Mouse (Mus musculus) forebrain, embryonic 11.5 days (tissue): ENCODE data around the gene Hjurp. TPM values are rescaled to one million over a fixed set of nuclear protein-coding genes. Genes with fewer than 3 reads are reported as not detected.
A peak's percentile ranks its signal among the peaks of the same experiment; 100 is the strongest.

Experiments used
- ATAC-seq: fragments of 200-750 bp; cut with Nextera tagmentation; replicated peaks from 2 replicates; pipeline ENCODE4 v1.8.0; 2017; ENCODE audit warnings: moderate TSS enrichment; ENCODE audit not compliant: low FRiP score
- DNase-seq: peaks from one replicate; pipeline ENCODE4 v3.0.0-alpha.2; 2017; ENCODE audit warnings: low spot score
- H3K27ac ChIP-seq: fragments of 300-500 bp; sonication (generic); 2 replicates; pipeline ENCODE4 v1.5.1; 2014; ENCODE audit warnings: low read depth, low read length
- H3K27me3 ChIP-seq: fragments of 300-500 bp; sonication (generic); 2 replicates; pipeline ENCODE4 v1.6.1; 2014; ENCODE audit warnings: mild to moderate bottlenecking, low read length, mixed read lengths; ENCODE audit not compliant: control insufficient read depth, insufficient read depth
- H3K36me3 ChIP-seq: fragments of 300-500 bp; sonication (generic); 2 replicates; pipeline ENCODE4 v1.6.1; 2014; ENCODE audit warnings: mild to moderate bottlenecking, low read length, moderate library complexity, mixed read lengths; ENCODE audit not compliant: control insufficient read depth, insufficient read depth
- H3K4me1 ChIP-seq: fragments of 300-500 bp; sonication (generic); replicated peaks from 2 replicates; pipeline ENCODE4 v1.6.1; 2014; ENCODE audit warnings: low read length, mixed read lengths; ENCODE audit not compliant: control insufficient read depth, insufficient read depth
- H3K4me2 ChIP-seq: fragments of 300-500 bp; sonication (generic); 2 replicates; pipeline ENCODE4 v1.6.1; 2014; ENCODE audit warnings: low read depth, mild to moderate bottlenecking, low read length, moderate library complexity, mixed read lengths; ENCODE audit not compliant: severe bottlenecking
- H3K4me3 ChIP-seq: fragments of 300-500 bp; sonication (generic); 2 replicates; pipeline ENCODE4 v1.5.1; 2014; ENCODE audit warnings: low read depth, low read length
- H3K9ac ChIP-seq: fragments of 300-500 bp; sonication (generic); 2 replicates; pipeline ENCODE4 v1.6.1; 2014; ENCODE audit warnings: low read length
- H3K9me3 ChIP-seq: fragments of 300-500 bp; sonication (generic); 2 replicates; pipeline ENCODE4 v1.6.1; 2016; ENCODE audit warnings: low read length, mixed read lengths; ENCODE audit not compliant: control insufficient read depth
- WGBS: fragments of 180-500 bp; shearing (Covaris S2); extraction: QIAGEN DNeasy Blood & Tissue Kit; methylation state at CpG from one replicate; pipeline ENCODE4 v1.1.7; 2014; 5-methylcytosine and 5-hydroxymethylcytosine counted together
- polyA plus RNA-seq: library from polyadenylated mRNA; unstranded; fragments of >200 nt; fragmentation: Nextera tagmentation; extraction: Ambion mirVana; gene quantifications from 2 replicates; pipeline ENCODE4 v1.2.1, GENCODE M21; 2014

Gene Hjurp
- polyA plus RNA-seq, 1 experiment from 2014 or later = 223 TPM

DNA sequence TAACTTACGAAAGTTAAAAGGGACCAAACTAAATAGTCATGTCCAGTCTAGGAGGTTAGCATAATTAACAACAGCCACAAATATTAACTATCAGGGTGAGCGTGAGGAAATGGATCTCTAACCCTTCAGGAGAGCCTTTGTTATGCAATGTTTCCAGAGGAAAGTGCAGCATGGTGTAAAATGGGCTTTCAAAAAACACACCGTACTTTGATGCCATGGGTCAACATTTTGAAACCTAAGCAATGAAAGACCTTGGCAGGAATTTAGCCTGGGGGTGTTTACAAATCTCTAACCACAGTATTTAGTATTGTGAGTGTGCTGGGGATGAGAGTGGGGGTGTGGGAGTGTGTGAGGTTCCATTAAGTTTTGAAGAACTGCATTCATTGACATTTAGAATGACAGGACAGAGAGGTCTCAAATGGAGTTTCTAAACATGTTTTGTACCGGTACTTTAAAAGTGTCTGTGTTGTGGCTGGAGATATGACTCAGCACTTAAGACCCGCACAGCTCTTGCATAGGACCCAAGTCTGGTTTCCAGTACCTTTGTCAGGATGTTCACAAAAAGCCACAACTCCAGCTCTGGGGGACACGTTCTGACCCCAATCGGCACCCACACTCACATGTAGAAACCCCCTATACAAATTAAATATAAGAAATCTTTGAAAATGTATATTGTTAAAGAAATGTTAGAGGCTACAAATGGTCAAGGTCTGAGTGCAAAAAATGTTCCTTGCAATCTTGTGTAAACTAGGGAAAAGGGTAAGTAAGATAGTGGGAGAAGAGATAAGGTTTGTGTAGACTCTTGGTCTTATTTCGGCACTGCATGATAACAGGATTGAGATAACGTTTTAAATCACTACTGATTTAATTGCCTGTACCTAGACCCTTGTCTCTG, 1.9 kb upstream of the Hjurp start:
- Histone ChIP-seq H3K9me3 (peaks cover 31% of the 10 kb centered on the region), H3K4me1 (peaks cover 8% of the 10 kb centered on the region), H3K9ac (no peak overlapping the region), H3K27me3 (no peaks in the 10 kb centered on the region), H3K36me3 (peaks cover 1% of the 10 kb centered on the region), H3K4me2 (no peak overlapping the region), H3K4me3 (no peak overlapping the region), H3K27ac (no peak overlapping the region)
- ATAC-seq (no peak), DNase-seq (peak; percentile 57)
- 71% methylated on average over 9 of the region's 9 CpGs for WGBS

DNA sequence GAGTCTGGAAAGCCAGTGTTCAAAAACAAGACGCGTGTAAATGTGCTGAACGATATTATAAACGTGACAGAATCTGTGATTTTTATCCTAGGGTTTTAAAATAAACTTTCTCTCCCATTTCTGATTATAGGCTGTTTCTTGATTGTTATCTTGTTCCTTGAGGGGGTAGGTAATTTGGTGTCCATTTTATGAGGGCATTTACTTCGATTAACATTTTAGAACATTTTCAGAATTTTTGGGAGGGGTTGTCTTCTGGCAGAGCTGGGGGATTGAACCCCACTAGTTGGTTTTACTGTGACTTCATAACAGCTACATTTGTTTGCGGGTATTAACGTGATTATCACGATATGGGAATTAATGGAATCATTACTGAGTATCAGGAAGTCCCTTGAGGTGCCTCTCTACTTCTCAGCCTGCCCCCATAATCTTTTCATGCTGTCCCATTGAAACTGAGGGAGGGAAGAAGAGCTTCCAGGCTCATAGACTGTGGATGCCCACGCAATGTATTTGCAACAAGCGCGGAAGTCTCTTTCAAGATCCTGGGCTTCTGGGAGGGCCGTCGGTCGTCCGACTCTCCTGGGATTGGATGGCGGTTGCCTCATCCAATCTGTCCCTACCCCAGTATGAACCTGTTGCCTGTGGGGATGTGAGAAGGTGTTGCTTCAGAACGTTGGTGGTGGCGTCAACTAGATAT, 532 bp upstream of the Hjurp start:
- Histone ChIP-seq H3K27ac (no peak overlapping the region), H3K4me1 (peaks cover 8% of the 10 kb centered on the region), H3K27me3 (no peaks in the 10 kb centered on the region), H3K9ac (peak overlapping the region; percentile 84), H3K9me3 (peaks cover 18% of the 10 kb centered on the region), H3K36me3 (peaks cover 13% of the 10 kb centered on the region), H3K4me3 (peak overlapping the region; percentile 59), H3K4me2 (peak overlapping the region; percentile 54)
- DNase-seq (peak; percentile 80), ATAC-seq (peak; percentile 6)
- WGBS = 67% methylated on average over 18 of the region's 18 CpGs

DNA sequence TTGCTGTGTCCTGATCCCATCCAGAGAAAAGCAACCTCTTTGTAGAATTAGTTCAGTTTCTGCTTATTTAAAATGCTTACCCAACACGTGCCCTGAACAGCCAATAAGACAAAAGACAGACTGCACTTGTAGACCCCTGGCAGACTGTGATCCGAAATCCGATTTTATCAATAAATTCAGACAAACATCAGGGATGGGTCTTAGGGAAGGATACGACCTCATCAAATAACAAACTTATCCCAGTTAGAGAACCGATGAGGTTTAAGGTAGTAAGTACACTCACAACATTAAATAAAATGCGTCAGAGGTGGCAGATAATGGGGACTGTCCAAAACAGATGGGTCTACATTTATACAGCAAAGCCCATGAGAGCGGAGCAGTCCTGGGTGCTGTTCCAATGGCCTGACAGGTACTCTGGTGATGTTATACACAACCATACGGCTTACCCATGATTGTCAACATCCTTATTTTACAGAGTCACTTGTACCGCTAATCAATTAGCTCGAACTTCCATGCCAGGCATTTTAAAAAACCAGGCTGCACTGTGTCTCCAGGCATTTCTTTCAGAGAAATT, 822 bp downstream of the Hjurp start:
- DNase-seq = peak; percentile 53
- 34% methylated on average over 10 of the region's 10 CpGs for WGBS
- H3K9me3 ChIP-seq = peaks cover 8% of the 10 kb centered on the region; the same call in 1 of the 2 replicates

DNA sequence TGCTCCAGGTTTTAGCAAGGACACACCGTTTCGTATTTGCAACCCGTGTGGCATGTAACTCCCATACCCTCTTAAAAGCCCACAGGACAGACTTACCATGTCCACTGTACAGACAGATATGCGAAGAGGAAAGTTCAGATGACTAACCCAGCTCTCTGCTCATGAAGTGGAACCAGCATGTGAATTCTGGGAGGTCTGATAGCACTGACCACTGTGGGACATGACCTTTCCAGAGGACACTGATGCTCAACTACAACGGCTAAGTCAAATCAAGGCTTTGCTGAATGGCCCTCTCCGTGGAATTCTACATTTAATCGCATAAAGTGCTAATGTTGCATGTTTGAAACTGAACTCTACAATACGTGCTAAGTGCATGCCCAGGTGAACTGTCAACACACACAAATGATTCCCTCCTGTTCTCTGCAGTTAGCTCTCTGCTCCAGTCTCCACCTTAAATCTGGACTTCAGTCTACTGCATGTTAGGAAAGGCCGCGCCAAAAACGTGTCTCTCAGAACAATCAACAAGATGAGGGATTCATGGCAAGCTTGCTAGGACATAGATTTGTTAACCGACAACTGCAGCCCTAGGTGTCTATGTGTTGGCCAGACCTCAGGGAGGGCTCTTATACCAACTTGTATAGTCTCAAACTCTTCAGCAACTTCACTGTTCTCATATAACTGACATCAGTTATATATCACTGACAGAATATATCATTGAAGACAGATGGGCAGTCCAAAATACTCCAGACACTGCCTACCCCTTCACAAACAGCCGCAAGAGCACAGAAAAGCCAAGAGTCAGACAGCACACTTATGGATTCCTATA, 1.5 kb downstream of the Hjurp start:
- H3K9me3 ChIP-seq = peaks cover 4% of the 10 kb centered on the region; the same call in 1 of the 2 replicates
- peak overlapping the region; percentile 54 for H3K4me2 ChIP-seq
- no peak overlapping the region for H3K27ac ChIP-seq
- H3K36me3 ChIP-seq = peaks cover 27% of the 10 kb centered on the region
- peak; percentile 57 for DNase-seq
- H3K4me1 ChIP-seq = peaks cover 8% of the 10 kb centered on the region
- H3K9ac ChIP-seq = peak overlapping the region; percentile 84
- no peak for ATAC-seq
- peak overlapping the region; percentile 59 for H3K4me3 ChIP-seq
- no peaks in the 10 kb centered on the region for H3K27me3 ChIP-seq
- 72% methylated on average over 13 of the region's 13 CpGs for WGBS

More for the DNA sequence above, 822 bp downstream of the Hjurp start:
- peaks cover 8% of the 10 kb centered on the region for H3K4me1 ChIP-seq
- peak; percentile 41 for ATAC-seq
- H3K9ac ChIP-seq = peak overlapping the region; percentile 84
- H3K27me3 ChIP-seq = no peaks in the 10 kb centered on the region
- H3K36me3 ChIP-seq = peaks cover 23% of the 10 kb centered on the region
- peak overlapping the region; percentile 81 for H3K27ac ChIP-seq
- peak overlapping the region; percentile 54 for H3K4me2 ChIP-seq
- H3K4me3 ChIP-seq = peak overlapping the region; percentile 59

DNA sequence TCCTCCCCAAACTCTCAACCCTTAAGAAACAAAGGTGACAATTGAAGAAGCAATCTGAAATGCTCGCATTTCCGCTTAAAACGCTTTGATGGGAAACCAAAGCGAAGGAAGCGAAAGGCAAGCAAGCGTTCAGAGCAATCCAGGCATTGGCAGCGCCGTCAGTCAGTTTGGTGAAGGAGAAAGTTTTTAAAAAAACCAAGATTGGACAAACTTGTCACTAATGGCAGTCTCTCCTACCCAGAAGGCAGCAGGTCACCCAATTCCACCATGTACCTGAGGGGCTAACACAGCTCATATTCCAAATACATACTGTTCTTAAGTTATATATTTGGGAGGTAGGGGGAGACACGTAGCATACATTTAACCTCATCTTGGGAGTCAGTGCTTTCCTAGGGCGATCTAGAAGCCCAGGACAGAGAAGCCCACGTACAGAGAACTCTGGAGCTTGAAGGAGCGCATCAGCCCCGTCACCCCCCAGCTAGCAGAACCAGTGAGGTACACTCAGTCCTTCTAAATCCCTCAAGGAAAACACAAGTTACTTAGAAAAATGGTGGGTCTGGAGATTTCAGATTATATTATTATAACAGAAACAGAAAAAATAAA, 2.3 kb downstream of the Hjurp start:
- Histone ChIP-seq H3K4me3 (no peak overlapping the region), H3K4me2 (no peak overlapping the region)
- WGBS = 72% methylated on average over 13 of the region's 13 CpGs

DNA sequence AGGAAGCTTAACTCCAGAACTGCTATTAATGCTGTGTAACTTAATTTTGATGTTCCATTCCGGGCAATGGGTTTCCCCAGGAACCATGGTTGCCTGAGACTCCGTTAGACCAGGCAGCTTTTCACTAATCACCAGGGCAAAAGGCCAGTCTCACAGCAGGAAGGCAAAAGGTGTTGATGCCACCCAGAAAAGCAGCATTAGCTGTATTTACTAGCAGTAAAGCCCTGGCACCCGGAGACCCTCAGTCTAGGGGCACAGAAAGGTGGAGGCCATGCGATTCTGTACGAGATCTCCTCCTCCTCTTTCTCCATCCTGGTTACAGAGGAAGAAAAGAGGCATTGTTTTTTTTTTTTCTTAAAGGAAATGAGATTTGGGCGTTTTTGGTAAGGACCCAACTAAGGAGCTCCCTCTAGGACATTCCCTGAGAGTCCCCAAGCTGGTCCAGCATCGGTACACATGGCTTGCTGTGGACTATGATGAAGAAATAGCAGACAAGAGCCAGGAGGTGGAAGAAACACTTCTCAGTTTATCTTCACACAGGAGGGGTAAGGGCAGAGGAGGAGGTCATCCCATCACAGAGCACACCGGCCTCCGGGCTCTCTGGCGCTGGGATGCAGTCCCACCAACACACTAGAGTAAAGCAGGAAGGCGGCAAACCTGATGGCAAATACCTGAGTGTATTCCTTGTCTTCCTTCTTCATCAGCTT, 2.9 kb downstream of the Hjurp start:
- Histone ChIP-seq H3K9me3 (peaks cover 4% of the 10 kb centered on the region; the same call in 1 of the 2 replicates), H3K4me2 (no peak overlapping the region), H3K9ac (no peak overlapping the region), H3K4me1 (peaks cover 8% of the 10 kb centered on the region), H3K27ac (no peak overlapping the region), H3K36me3 (peaks cover 32% of the 10 kb centered on the region), H3K4me3 (no peak overlapping the region), H3K27me3 (no peaks in the 10 kb centered on the region)
- DNase-seq (peak; percentile 63), ATAC-seq (no peak)
- WGBS = 76% methylated on average over 11 of the region's 11 CpGs

More for the DNA sequence above, 2.3 kb downstream of the Hjurp start:
- H3K9ac ChIP-seq = no peak overlapping the region
- no peak overlapping the region for H3K27ac ChIP-seq
- peaks cover 8% of the 10 kb centered on the region for H3K4me1 ChIP-seq
- peaks cover 27% of the 10 kb centered on the region for H3K36me3 ChIP-seq
- H3K27me3 ChIP-seq = no peaks in the 10 kb centered on the region
- H3K9me3 ChIP-seq = peaks cover 4% of the 10 kb centered on the region; the same call in 1 of the 2 replicates
- no peak for ATAC-seq
- DNase-seq = peak; percentile 58

DNA sequence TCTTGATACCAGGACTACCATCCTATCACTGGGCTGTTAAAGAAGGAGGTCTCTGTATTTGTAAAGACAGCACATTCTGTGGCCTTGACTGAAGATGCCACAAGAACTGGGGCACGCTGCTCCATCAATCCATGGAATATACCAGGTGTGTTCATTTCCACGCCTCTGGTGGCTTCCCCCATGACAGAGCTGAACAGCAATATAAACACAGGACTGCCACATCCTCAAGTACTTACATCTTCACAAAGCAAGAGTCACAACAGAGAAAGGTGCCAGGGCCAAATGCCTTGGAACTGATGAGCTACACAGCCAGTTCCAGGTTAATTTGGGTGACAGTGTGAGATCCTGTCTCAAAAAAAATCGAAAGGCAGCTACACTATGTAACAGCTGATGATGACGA, 3.6 kb downstream of the Hjurp start:
- H3K27me3 ChIP-seq = no peaks in the 10 kb centered on the region
- H3K27ac ChIP-seq = no peak overlapping the region
- WGBS = 84% methylated on average over 4 of the region's 4 CpGs
- no peak overlapping the region for H3K9ac ChIP-seq
- H3K4me3 ChIP-seq = no peak overlapping the region
- H3K9me3 ChIP-seq = peaks cover 4% of the 10 kb centered on the region; the same call in 1 of the 2 replicates
- H3K36me3 ChIP-seq = peaks cover 39% of the 10 kb centered on the region
- H3K4me2 ChIP-seq = no peak overlapping the region
- H3K4me1 ChIP-seq = peaks cover 8% of the 10 kb centered on the region
- DNase-seq = no peak
- ATAC-seq = no peak
